Mouse (Mus musculus) embryo, embryonic 11 days (tissue): ENCODE measurements around the gene Rapsn.

Experiments
- DNase-seq: peaks from one replicate; pipeline ENCODE4 v3.0.0-alpha.2; 2015

The Rapsn gene

GRCm38 (mm10) chr2:91081775-91082695 is 46.6 kb downstream of the Rapsn start, which contains the start of gene Spi1:
TSS of gene Spi1 (plus strand) at chr2:91082390.
- DNase-seq = no peak

GRCm38 (mm10) chr2:91082844-91083243 is 47.4 kb downstream of the Rapsn start:
- DNase-seq = no peak

- no peak for DNase-seq
Measured at GRCm38 (mm10) chr2:91083366-91083940, 48.0 kb downstream of the Rapsn start.

- DNase-seq = no peak
Measured at GRCm38 (mm10) chr2:91084179-91084820, 48.9 kb downstream of the Rapsn start.

GRCm38 (mm10) chr2:91085494-91086391 is 50.3 kb downstream of the Rapsn start:
- no peak for DNase-seq

- DNase-seq = no peak
Measured at GRCm38 (mm10) chr2:91086392-91087237, 51.2 kb downstream of the Rapsn start.

- no peak for DNase-seq
Measured at GRCm38 (mm10) chr2:91087453-91087852, 52.0 kb downstream of the Rapsn start.

GRCm38 (mm10) chr2:91088987-91089386 is 53.6 kb downstream of the Rapsn start:
- DNase-seq = no peak

- DNase-seq = no peak
Measured at GRCm38 (mm10) chr2:91090208-91090607, 54.8 kb downstream of the Rapsn start.

GRCm38 (mm10) chr2:91090827-91091226 is 55.4 kb downstream of the Rapsn start:
- DNase-seq = no peak
